Mouse (Mus musculus) liver, embryonic 16.5 days (tissue): ENCODE results near the gene Acvr1b. TPM values are rescaled to one million over a fixed set of nuclear protein-coding genes. Genes with fewer than 3 reads are reported as not detected.

Experiments
- ATAC-seq: fragments of 200-750 bp; cut with Nextera tagmentation; 2 replicates; pipeline ENCODE4 v1.8.0; 2017; ENCODE audit warnings: low read depth, mild to moderate bottlenecking, moderate number of reproducible peaks, moderate library complexity
- H3K27ac ChIP-seq: fragments of 300-500 bp; sonication (generic); 2 replicates; pipeline ENCODE4 v1.5.1; 2014; ENCODE audit warnings: mild to moderate bottlenecking, low read length
- H3K27me3 ChIP-seq: fragments of 300-500 bp; sonication (generic); 2 replicates; pipeline ENCODE4 v1.6.1; 2014; ENCODE audit warnings: low read depth, low read length, mixed read lengths; ENCODE audit not compliant: control insufficient read depth, insufficient read depth
- H3K36me3 ChIP-seq: fragments of 300-500 bp; sonication (generic); 2 replicates; pipeline ENCODE4 v1.6.1; 2014; ENCODE audit warnings: mild to moderate bottlenecking; ENCODE audit not compliant: control insufficient read depth, insufficient read depth
- H3K4me1 ChIP-seq: fragments of 300-500 bp; sonication (generic); 2 replicates; pipeline ENCODE4 v1.6.1; 2014; ENCODE audit warnings: low read depth, low read length, mixed read lengths; ENCODE audit not compliant: control insufficient read depth
- H3K4me2 ChIP-seq: fragments of 300-500 bp; sonication (generic); 2 replicates; pipeline ENCODE4 v1.6.1; 2014; ENCODE audit warnings: low read depth, low read length, mixed read lengths
- H3K4me3 ChIP-seq: fragments of 300-500 bp; sonication (generic); 2 replicates; pipeline ENCODE4 v1.5.1; 2014; ENCODE audit warnings: low read depth, mild to moderate bottlenecking, low read length
- H3K9ac ChIP-seq: fragments of 300-500 bp; sonication (generic); 2 replicates; pipeline ENCODE4 v1.6.1; 2014; ENCODE audit warnings: low read depth, low read length
- H3K9me3 ChIP-seq: fragments of 300-500 bp; sonication (generic); replicated peaks from 2 replicates; pipeline ENCODE4 v1.6.1; 2016; ENCODE audit warnings: low read length; ENCODE audit not compliant: control insufficient read depth
- WGBS: fragments of 180-500 bp; shearing (Covaris S2); extraction: QIAGEN DNeasy Blood & Tissue Kit; methylation state at CpG from one replicate; pipeline ENCODE4 v1.1.7; 2014; ENCODE audit not compliant: insufficient replicate concordance; 5-methylcytosine and 5-hydroxymethylcytosine counted together
- polyA plus RNA-seq: library from polyadenylated mRNA; unstranded; fragments of >200 nt; fragmentation: Nextera tagmentation; extraction: Ambion mirVana; gene quantifications from 2 replicates; pipeline ENCODE4 v1.2.1, GENCODE M21; 2015

The Acvr1b gene
- polyA plus RNA-seq, 1 experiment from 2014 or later = 2.1 TPM

DNA sequence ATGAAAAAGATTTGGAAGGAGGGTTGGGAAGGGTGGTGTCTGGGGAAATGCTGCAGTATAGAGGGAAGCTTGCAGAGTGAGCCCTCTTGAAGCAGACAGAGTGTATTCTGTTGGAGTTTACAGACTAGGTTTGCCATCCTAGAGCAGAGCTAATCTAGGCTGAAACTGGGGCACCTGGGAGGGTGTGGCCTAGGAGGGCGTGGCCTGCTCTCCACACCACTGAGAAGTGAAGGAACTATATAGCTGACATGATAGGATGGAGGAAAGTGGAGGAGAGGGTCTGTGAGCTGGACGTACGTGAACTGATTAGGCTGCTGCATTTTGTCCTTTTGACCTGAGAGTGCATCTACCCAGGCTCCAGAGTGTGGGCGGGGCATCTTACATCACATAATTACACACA lies 29.8 kb downstream of the Acvr1b start:
- Histone ChIP-seq H3K27ac (no peak overlapping the region), H3K9ac (no peak overlapping the region), H3K4me1 (no peaks in the 10 kb centered on the region), H3K36me3 (peaks cover 11% of the 10 kb centered on the region; the same call in 1 of the 2 replicates), H3K27me3 (no peaks in the 10 kb centered on the region), H3K9me3 (no peaks in the 10 kb centered on the region), H3K4me3 (no peak overlapping the region), H3K4me2 (no peak overlapping the region)
- no peak for ATAC-seq
- 52% methylated on average over 4 of the region's 4 CpGs for WGBS

DNA sequence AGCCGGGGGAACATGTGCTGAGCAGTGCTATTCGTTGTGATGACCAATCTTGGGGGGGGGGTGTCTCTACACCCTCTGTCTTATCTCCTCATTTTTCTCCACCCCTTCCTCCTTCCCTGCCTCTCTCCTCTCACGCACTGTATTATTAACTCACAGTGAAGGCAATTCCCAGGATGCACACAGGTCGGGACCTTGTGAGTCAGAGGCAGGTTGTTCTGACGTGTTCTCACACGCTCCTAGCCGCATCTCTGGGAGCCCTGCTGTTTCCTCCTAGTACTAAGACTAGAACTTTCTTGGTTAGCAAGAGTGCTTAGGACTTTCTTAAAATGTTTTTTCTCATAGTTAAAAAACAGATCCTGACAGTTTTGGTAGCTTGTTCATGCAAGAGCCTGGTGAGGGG lies 30.9 kb downstream of the Acvr1b start:
- WGBS = 73% methylated on average over 7 of the region's 7 CpGs
- H3K36me3 ChIP-seq = peaks cover 14% of the 10 kb centered on the region
- H3K4me2 ChIP-seq = no peak overlapping the region
- no peaks in the 10 kb centered on the region for H3K9me3 ChIP-seq
- H3K4me3 ChIP-seq = no peak overlapping the region
- no peaks in the 10 kb centered on the region for H3K4me1 ChIP-seq
- H3K27me3 ChIP-seq = no peaks in the 10 kb centered on the region
- no peak for ATAC-seq
- no peak overlapping the region for H3K9ac ChIP-seq
- H3K27ac ChIP-seq = no peak overlapping the region

DNA sequence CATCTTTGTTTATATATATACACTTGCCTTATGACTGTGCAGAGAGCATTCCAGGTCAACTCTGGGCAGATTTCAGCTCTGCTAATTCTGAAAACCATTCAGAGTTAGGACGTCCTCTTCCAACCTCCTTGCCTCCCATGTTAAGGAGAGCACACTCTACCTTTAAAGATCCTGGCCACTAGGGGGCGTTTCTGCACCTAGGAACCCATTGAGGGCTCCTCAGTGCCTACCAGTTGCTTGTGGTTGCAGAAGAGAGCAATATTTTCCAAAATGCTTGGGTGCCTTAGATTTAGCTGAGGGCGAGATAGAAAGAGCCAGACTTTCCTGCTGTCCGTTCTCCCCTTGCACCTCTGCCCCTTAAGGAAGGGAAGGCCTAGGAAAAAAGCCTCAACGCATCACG lies 36.4 kb downstream of the Acvr1b start:
- no peak for ATAC-seq
- no peak overlapping the region for H3K9ac ChIP-seq
- H3K4me2 ChIP-seq = no peak overlapping the region
- H3K27me3 ChIP-seq = no peaks in the 10 kb centered on the region
- H3K36me3 ChIP-seq = peaks cover 3% of the 10 kb centered on the region; the same call in 1 of the 2 replicates
- H3K4me1 ChIP-seq = no peaks in the 10 kb centered on the region
- no peaks in the 10 kb centered on the region for H3K9me3 ChIP-seq
- no peak overlapping the region for H3K4me3 ChIP-seq
- WGBS = 52% methylated on average over 6 of the region's 6 CpGs
- H3K27ac ChIP-seq = no peak overlapping the region

DNA sequence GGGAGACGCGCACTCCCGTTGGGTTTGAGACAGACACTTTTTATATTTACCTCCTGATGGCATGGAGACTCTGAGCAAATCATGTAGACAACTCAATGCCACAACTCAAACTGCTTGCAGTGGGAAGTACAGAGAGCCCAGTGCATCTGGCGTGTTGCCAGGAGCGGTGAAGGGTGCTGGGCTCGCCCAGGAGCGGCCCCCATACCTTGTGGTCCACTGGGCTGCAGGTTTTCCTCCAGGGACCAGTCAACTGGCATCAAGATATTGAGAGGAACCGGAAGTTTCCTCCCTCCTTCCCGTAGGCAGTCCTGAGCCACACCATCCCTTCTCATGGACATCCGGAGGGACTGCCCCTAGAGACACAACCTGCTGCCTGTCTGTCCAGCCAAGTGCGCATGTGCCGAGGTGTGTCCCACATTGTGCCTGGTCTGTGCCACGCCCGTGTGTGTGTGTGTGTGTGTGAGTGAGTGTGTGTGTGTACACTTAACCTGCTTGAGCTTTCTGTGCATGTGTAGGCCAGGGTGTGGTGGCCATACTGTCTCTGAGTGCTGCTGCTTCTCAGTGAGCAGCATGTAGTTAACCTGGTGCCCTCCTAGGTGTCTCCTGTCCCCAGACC lies 37.2 kb downstream of the Acvr1b start:
- no peaks in the 10 kb centered on the region for H3K27me3 ChIP-seq
- H3K9me3 ChIP-seq = no peaks in the 10 kb centered on the region
- no peak overlapping the region for H3K4me2 ChIP-seq
- no peak for ATAC-seq
- no peak overlapping the region for H3K27ac ChIP-seq
- H3K4me1 ChIP-seq = no peaks in the 10 kb centered on the region
- H3K4me3 ChIP-seq = no peak overlapping the region
- WGBS = 73% methylated on average over 14 of the region's 14 CpGs
- H3K9ac ChIP-seq = no peak overlapping the region
- H3K36me3 ChIP-seq = peaks cover 3% of the 10 kb centered on the region; the same call in 1 of the 2 replicates

- no peaks in the 10 kb centered on the region for H3K27me3 ChIP-seq
- no peaks in the 10 kb centered on the region for H3K9me3 ChIP-seq
- no peak overlapping the region for H3K9ac ChIP-seq
- H3K4me1 ChIP-seq = no peaks in the 10 kb centered on the region
- ATAC-seq = no peak
- peaks cover 3% of the 10 kb centered on the region; the same call in 1 of the 2 replicates for H3K36me3 ChIP-seq
- H3K4me2 ChIP-seq = no peak overlapping the region
- H3K27ac ChIP-seq = no peak overlapping the region
- WGBS = 60% methylated on average over 14 of the region's 14 CpGs
- no peak overlapping the region for H3K4me3 ChIP-seq
Measured at GRCm38 (mm10) chr15:101212435-101212834, 38.6 kb downstream of the Acvr1b start.

DNA sequence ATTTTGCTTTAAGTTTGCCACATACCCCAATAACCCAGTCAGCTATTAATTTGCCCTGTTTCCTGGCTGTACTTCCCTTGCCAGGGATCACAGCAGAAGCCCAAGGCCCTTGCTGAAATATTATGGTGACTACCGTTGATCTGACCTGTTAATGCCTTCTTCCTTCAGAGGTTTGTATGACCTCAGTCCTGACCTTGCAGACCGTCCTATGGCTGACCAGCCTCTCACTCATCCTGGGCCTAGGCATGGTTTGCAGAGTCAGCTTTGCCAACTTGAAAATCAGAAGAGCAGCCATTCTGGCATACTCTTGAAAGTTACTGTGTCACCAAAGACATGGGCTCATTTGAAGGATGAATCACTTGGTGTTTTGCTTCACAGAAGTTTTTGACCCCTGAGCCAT lies 41.3 kb downstream of the Acvr1b start:
- no peaks in the 10 kb centered on the region for H3K9me3 ChIP-seq
- H3K4me3 ChIP-seq = no peak overlapping the region
- H3K27me3 ChIP-seq = no peaks in the 10 kb centered on the region
- H3K27ac ChIP-seq = no peak overlapping the region
- H3K4me1 ChIP-seq = no peaks in the 10 kb centered on the region
- H3K4me2 ChIP-seq = no peak overlapping the region
- no peak for ATAC-seq
- H3K36me3 ChIP-seq = no peaks in the 10 kb centered on the region
- H3K9ac ChIP-seq = no peak overlapping the region
- 61% methylated on average over 2 of the region's 2 CpGs for WGBS

GRCm38 (mm10) chr15:101216036-101216435 lies 42.2 kb downstream of the Acvr1b start:
- Histone ChIP-seq H3K27me3 (no peaks in the 10 kb centered on the region), H3K4me1 (no peaks in the 10 kb centered on the region), H3K4me3 (no peak overlapping the region), H3K4me2 (no peak overlapping the region), H3K36me3 (no peaks in the 10 kb centered on the region), H3K9me3 (no peaks in the 10 kb centered on the region), H3K9ac (no peak overlapping the region), H3K27ac (no peak overlapping the region)
- WGBS = 61% methylated on average over 4 of the region's 4 CpGs
- no peak for ATAC-seq

GRCm38 (mm10) chr15:101220905-101221297 lies 47.0 kb downstream of the Acvr1b start:
- H3K36me3 ChIP-seq = no peaks in the 10 kb centered on the region
- no peak overlapping the region for H3K9ac ChIP-seq
- no peak overlapping the region for H3K4me2 ChIP-seq
- no peak for ATAC-seq
- 24% methylated on average over 8 of the region's 8 CpGs for whole genome bisulfite sequencing
- peaks cover 37% of the 10 kb centered on the region for H3K27me3 ChIP-seq
- H3K9me3 ChIP-seq = no peaks in the 10 kb centered on the region
- no peak overlapping the region for H3K27ac ChIP-seq
- no peaks in the 10 kb centered on the region; the same call in none of the 2 replicates for H3K4me1 ChIP-seq
- H3K4me3 ChIP-seq = no peak overlapping the region

DNA sequence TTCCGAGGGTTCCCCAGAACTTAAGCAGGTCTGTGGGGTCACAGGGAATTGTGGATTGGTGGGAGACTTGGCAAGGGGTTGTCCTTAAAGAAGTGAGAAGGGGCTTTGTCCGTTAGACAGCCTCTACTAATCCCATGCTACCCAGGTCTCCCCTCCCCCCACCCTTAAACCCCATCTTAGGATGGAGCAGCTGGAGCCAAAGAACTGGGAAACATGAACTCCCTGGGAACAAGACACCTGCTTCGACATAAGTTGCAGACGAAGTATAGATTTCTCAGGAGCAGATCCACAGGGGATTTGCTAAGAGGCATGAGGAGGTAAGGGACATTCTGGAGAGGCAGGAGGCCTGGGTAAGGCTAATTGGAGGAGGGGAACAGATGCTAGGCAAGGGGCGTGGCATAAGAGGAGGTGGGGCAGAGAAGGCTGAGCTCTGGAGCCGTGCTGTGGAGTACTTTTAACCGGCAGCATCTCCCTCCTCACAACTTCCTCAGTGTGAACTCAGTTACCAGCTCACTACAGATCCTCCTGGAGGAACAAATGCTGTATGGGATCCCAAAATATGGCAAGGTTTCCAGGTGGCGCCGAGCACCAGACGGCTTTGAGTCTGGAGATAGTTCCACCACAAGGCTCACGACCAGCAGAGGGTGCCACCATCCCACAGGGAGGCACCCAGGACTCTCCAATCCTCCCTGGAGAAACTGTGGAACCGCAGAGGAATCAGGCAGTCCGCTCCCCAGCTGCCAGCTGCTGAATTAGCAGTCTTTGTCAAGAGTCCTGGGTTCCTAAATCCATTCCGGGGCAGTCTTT lies 47.6 kb downstream of the Acvr1b start:
- ATAC-seq = peak; percentile 58; the same call in 1 of the 2 replicates
- H3K27me3 ChIP-seq = peaks cover 39% of the 10 kb centered on the region
- H3K36me3 ChIP-seq = no peaks in the 10 kb centered on the region
- no peak overlapping the region for H3K9ac ChIP-seq
- H3K4me3 ChIP-seq = peak overlapping the region; percentile 23
- no peaks in the 10 kb centered on the region for H3K9me3 ChIP-seq
- no peak overlapping the region for H3K27ac ChIP-seq
- 7% methylated on average over 14 of the region's 14 CpGs for WGBS
- peak overlapping the region; percentile 40 for H3K4me2 ChIP-seq
- no peaks in the 10 kb centered on the region; the same call in none of the 2 replicates for H3K4me1 ChIP-seq
